Mouse (Mus musculus) left cerebral cortex, adult 2 months (tissue): ENCODE measurements at regions not wholly inside any gene's neighbourhood (a gene's known extent, or its start where the extent isn't known, plus 50 kb on each side); places are given as distances from the start of the nearest gene placed in this dataset.

Source experiments
- DNase-seq, 2 experiments: peaks; one replicate each; pipeline ENCODE4 v3.0.0; 2021 to 2022; ENCODE audit warnings: low spot score in 2 of 2, mixed read lengths in 1 of 2; ENCODE audit errors: extremely low spot score in 1 of 2
- H3K27ac ChIP-seq: fragments of 200-600 bp; 2 replicates; pipeline ENCODE4 v1.8.1; 2022
- H3K4me3 ChIP-seq: fragments of 200-600 bp; 2 replicates; pipeline ENCODE4 v1.8.1; 2022
- CTCF ChIP-seq: fragments of 200-600 bp; IDR thresholded peaks from 2 replicates; pipeline ENCODE4 v1.8.1; 2022; ENCODE audit warnings: antibody characterized with exemption, mild to moderate bottlenecking, moderate library complexity
- intact Hi-C: fragments of 180-260 bp; cut with DNase I; formaldehyde crosslinking; loops from one replicate; pipeline ENCODE4 v1.15.1; 2025
- microRNA-seq, 2 experiments: library from miRNA; unstranded; fragments of <30 nt; microRNA quantifications; one replicate each; pipeline ENCODE4 v1.2.0; 2021

DNA sequence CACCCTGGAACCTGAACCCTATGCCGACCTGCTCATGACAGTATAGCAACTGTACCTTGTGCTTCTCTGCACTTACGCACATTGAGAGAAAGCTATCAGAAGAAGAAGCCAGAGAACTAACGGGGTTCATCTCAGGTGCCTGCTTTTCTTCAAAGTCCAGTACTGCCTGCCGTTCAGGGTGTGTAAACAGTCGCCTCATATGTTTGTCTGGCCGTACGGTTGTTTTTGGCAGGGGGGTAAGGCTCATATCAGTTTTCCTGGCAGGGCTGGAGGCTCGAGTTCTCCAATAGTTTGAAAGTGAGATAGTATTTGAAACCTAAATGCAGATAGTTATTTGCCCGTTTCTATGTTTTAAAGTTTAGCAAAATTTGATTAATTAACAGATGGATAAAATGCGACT, 54.9 kb upstream of the Zfp507 start:
- H3K4me3 ChIP-seq: no peak overlapping the region
- TF ChIP-seq CTCF: no peak
- DNase-seq: no peak
- intact Hi-C loops: loop anchor here (5.0 kb wide), 1 partner anchor 205 kb away; no protein-coding TSS in a partner anchor
- no peak overlapping the region for H3K27ac ChIP-seq

Small RNA genes lying in the stretch of these regions (microRNA-seq; reads per million reads assigned to microRNA genes)
- 0 reads per million in 2 experiments for gene Gm23292
